Mouse (Mus musculus) embryo, embryonic 10.5 days (tissue): ENCODE measurements around the gene Ephb3.
A peak's percentile ranks its signal among the peaks of the same experiment; 100 is the strongest.

Source experiments
- DNase-seq: peaks from one replicate; pipeline ENCODE4 v3.0.0-alpha.2; 2015; ENCODE audit warnings: low spot score

Ephb3 gene

GRCm38 (mm10) chr16:21246391-21247036 is 42.0 kb downstream of the Ephb3 start:
- peak; percentile 78 for DNase-seq

- peak; percentile 66 for DNase-seq
Observed at GRCm38 (mm10) chr16:21247037-21247432, 42.5 kb downstream of the Ephb3 start.

- DNase-seq, result peak; percentile 69
Observed at GRCm38 (mm10) chr16:21247871-21248712, 43.5 kb downstream of the Ephb3 start.

DNA sequence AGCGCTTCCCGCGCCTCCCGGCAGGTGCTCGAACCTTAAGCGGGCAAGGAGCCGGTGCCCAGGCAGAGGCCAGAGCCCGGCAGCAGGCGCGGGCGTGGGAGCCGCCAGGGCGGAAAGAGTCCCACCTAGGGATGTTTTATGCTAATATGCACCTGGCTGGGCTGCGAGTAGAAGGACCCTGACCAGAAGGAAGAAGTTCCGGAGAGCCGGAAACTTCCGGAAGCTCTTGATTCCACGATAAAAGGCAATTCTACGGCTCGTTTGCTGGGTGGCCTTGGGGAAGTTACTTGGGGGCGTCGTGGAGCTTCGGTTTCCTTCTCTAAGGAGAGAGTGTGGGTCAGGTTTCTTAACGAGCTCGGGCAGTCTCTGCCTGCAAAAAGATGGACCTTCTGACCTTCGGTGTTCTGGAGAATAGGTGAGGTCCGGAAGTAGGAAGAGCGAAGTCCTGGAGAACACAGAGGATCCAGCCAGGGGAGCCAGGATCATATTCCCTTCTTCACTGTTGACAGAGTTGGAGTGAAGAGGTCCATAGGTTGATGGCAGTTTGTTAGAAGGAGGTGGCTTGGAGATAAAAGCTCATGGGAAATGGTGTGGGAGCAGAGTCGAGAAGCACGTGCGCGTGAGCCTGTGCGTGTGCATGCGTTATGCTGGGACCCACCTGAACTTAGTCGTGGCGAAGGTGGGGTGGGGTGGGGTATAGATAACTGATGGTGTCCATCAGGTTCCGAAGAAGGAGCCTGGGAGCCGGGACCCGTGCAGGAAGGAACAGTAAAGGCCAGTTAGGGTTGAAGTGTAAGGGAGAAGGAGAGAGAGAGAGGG is 44.4 kb downstream of the Ephb3 start:
- DNase-seq, result peak; percentile 52

GRCm38 (mm10) chr16:21252401-21252955 is 47.9 kb downstream of the Ephb3 start:
- no peak for DNase-seq

- no peak for DNase-seq
Observed at GRCm38 (mm10) chr16:21255574-21256304, 51.2 kb downstream of the Ephb3 start.

DNA sequence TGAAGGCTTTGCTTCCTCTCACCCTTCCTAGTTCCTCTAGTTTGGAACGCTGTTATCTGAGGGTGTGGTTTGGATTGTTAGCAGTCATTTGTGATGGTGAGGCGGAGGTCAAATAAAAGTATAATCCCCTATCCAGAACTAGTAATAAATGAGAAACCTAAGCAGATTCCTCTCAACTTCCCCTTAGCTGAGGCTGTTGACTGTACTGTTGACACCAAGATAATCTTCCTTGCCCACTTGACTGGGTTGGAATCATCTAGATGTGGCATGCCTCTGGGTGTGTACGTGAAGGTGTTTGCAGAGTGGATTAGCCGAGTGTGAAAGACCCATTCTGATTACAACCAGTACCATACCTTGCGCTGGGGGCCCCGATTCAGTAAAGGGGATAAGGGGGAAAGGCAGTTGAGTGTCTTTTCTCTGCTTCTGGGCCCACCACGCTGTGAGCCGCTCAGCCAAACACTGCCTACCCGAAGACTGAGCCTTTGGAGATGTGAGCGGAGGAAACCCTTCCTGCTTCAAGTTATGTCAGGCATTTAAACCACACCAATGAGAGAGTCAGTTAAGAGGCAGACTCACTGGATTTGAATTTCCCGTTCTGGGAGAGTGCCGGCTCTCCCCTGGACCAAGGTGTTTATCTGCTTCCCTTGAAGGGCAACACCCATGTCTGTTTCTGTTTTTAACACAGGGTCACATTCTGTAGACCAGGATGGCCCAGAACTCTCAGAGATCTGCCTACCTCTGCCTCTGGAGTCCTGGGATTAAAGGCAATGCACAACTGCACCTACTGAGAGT is 52.2 kb downstream of the Ephb3 start:
- no peak for DNase-seq

- no peak for DNase-seq
Observed at GRCm38 (mm10) chr16:21265417-21265816, 60.9 kb downstream of the Ephb3 start.

DNA sequence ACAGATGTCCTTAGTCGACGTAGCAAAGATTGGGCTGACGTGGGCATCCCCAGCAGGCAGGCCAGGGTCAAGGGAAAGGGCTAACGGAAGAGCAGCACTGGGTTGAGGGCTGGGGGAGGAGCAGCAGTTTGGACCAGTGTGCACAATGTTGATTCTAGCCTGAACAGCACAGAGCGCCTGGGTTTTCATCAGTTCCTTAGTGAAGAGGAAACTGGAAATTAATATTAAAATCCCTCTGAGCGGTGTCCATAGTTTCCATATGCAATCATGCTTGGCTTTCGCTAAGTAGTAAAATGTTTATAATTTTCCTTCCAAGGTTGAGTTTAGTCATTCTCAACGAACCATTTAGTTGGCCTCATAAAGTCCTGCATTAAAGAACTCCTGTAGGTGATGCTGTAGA is 65.2 kb downstream of the Ephb3 start:
- no peak for DNase-seq

- DNase-seq, result no peak
Observed at GRCm38 (mm10) chr16:21271773-21272247, 67.3 kb downstream of the Ephb3 start.

DNA sequence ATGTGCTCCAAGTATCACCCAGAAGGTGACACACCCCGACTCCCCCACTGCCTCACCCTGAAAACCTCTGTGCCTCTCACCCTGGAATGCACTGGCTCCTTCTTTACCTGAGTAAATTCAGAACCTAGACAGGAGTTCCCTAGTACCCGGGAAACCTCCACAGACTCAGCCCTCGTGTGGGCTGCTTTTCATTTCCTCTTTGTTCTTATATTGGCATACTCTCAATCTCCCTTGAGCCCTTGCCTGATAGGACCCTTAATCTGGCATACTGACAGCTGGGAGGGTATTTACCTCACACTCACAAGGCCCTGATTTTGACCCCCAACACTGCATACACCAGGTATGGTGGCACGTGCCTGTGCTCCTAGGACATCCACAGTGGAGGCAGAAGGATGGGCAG is 68.2 kb downstream of the Ephb3 start:
- DNase-seq, result no peak
